Mouse (Mus musculus) kidney, postnatal 36 days (tissue): ENCODE results near the gene Chil4.

Source experiments
- DNase-seq, 2 experiments: peaks; one replicate each; pipeline ENCODE4 v3.0.0; 2021 to 2022; ENCODE audit warnings: mixed read lengths in 2 of 2

The Chil4 gene

DNA sequence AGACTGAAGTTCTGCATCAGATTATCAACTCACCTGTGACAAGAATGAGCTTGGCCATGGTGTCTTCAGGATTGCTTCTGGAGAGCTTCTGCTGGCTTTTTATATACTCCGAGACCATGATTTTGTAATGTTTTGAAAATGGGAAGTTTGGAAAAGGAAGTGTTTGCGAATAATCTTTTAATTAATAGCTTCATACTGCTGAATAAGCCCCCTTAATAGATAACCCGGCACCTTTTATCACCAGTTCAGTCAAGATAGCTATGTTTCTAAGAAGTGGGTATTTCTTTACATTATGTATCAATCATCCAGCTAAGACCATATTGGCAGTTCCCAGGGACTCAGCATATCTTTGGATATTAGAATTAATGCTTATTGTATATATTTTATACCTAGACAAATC lies 51.8 kb downstream of the Chil4 start, which contains the start of gene Chil3:
Gene Chil3 (minus strand): TSS at position 101 of the 400 bp plus-strand sequence.
- DNase-seq: no peak

DNA sequence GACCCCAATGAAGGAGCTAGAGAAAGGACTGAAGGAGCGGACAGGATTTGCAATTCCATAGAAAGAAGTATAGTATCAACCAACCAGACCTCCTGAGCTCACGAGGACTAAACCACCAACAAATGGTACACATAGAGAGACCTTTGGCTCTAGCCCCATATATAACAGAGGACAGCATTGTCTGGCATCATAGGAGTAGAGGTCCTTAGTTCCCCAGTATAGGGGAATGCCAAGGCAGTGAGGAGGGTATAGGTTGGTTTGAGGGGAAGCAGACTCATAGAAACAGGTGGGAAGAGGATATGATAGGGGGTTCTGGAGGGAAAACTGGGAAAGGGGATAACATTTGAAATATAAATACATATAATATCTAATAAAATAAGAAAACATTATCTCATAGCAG lies 64.9 kb downstream of the Chil4 start:
- DNase-seq: no peak
